Mouse (Mus musculus): Measurements from ENCODE around the gene Sgms1.
"Not testable (repeated sequence)": the region's sequence is repeated elsewhere in the genome, so short reads cannot be mapped to it uniquely, and the experiment has no call there.

The Sgms1 gene

GRCm38 (mm10) chr19:32087736-32088470, 301.6 kb downstream of the Sgms1 start:
- DNase-seq (ENCODE audit: low spot score) = no peak

- not testable (repeated sequence) for DNase-seq (ENCODE audit: low spot score)
Observed at GRCm38 (mm10) chr19:32084813-32085212, 304.7 kb downstream of the Sgms1 start.
